Comparison of ENCODE assay signal across 19 mouse cellular contexts in the genomic region with DNA sequence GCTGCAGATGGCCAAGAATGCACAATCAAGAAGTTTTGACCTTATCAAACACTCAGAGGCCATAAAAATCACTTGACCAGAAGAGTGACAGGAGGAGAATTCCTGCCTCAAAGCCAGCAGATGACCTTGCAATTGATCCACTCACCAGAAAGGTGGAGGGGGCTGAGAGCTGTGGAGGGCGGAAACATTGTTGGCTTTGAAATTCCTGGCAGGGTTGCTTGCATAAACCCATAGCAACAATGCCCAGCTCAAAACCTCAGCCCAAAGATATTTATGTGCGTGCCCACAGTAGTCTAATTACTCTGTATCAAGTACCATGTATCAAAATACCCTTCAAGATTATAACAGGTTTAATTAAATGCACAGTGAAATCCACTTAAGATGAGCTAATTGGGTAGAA.
DNase-seq lines count a peak whose midpoint lies in the region; ATAC-seq lines count a peak whose summit lies in the region.
"Had no signal": no experiment of that assay in that cellular context is flagged by ENCODE, and none has a peak within 500 bp of the region (broad histone marks: within the 10 kb centered on the region; RNA-seq: fewer than 3 reads in every experiment).

No protein-coding gene starts in this region.

- no peaks in the 10 kb centered on the region for H3K27me3 ChIP-seq in kidney, embryonic 15.5 days
- H3K27me3 ChIP-seq in kidney, embryonic 16.5 days (ENCODE audit: insufficient read depth, low read length) = no peaks in the 10 kb centered on the region
- H3K27me3 ChIP-seq: forebrain, embryonic 15.5 days; hindbrain, embryonic 12.5 days; hindbrain, embryonic 15.5 days had no signal

- H3K27ac ChIP-seq in kidney, embryonic 15.5 days = no peak overlapping the region
- no peak overlapping the region for H3K27ac ChIP-seq in kidney, embryonic 16.5 days (ENCODE audit: low read length)
- H3K27ac ChIP-seq: forebrain, embryonic 10.5 days; forebrain, embryonic 15.5 days; heart, adult 2 months; hindbrain, embryonic 12.5 days; hindbrain, embryonic 15.5 days had no signal

- peak; percentile 9 for DNase-seq in lung, postnatal 25 days (ENCODE audit: low spot score)
- no peak for DNase-seq in lung, postnatal 10 days
- DNase-seq in ZHBTc4 (ENCODE audit: low read depth, low spot score) = peak; percentile 21
- no peak for DNase-seq in right cerebral cortex, adult 18-20 months
- DNase-seq: adrenal gland, postnatal 36 days; cerebellum, adult 11 months; cerebellum, adult 8-10 months; cerebellum, postnatal 10 days; cerebellum, postnatal 36 days; gastrocnemius, postnatal 25 days; heart, adult 2 months had no signal

- WGBS in kidney, embryonic 15.5 days = 56% methylated on average over 2 of the region's 2 CpGs
- 53% methylated on average over 2 of the region's 2 CpGs for WGBS in kidney, embryonic 16.5 days

- H3K4me3 ChIP-seq in kidney, embryonic 15.5 days (replicated peaks) = no peak overlapping the region
- H3K4me3 ChIP-seq in kidney, embryonic 16.5 days (ENCODE audit: low read length) = no peak overlapping the region
- H3K4me3 ChIP-seq: forebrain, embryonic 10.5 days; forebrain, embryonic 15.5 days; heart, adult 2 months; hindbrain, embryonic 12.5 days; hindbrain, embryonic 15.5 days had no signal

- 0 out of 2 replicates have a peak, but pooled peaks have one; percentile 56 for ATAC-seq in kidney, embryonic 15.5 days (replicated peaks; ENCODE audit: low FRiP score)
- no peak for ATAC-seq in kidney, embryonic 16.5 days (ENCODE audit: low FRiP score, low TSS enrichment)
- ATAC-seq: CD4-positive, CD25-positive, alpha-beta regulatory T cell, adult 4 months; forebrain, embryonic 15.5 days had no signal

- H3K4me1 ChIP-seq in kidney, embryonic 15.5 days = no peaks in the 10 kb centered on the region
- 0 out of 2 replicates have a peak, but pooled peaks cover 3% of the 10 kb centered on the region for H3K4me1 ChIP-seq in kidney, embryonic 16.5 days (ENCODE audit: insufficient read depth, low read length)
- H3K4me1 ChIP-seq: forebrain, embryonic 15.5 days; hindbrain, embryonic 12.5 days; hindbrain, embryonic 15.5 days had no signal

- H3K9ac ChIP-seq in kidney, embryonic 15.5 days = no peak overlapping the region
- no peak overlapping the region for H3K9ac ChIP-seq in kidney, embryonic 16.5 days (replicated peaks; ENCODE audit: low read length)
- H3K9ac ChIP-seq: forebrain, embryonic 15.5 days; hindbrain, embryonic 12.5 days; hindbrain, embryonic 15.5 days had no signal

- no peaks in the 10 kb centered on the region for H3K36me3 ChIP-seq in kidney, embryonic 15.5 days
- H3K36me3 ChIP-seq in kidney, embryonic 16.5 days (ENCODE audit: insufficient read depth, low read length) = no peaks in the 10 kb centered on the region
- H3K36me3 ChIP-seq: forebrain, embryonic 10.5 days; forebrain, embryonic 15.5 days; hindbrain, embryonic 12.5 days; hindbrain, embryonic 15.5 days had no signal

- H3K9me3 ChIP-seq in kidney, embryonic 15.5 days (replicated peaks) = no peaks in the 10 kb centered on the region
- no peaks in the 10 kb centered on the region for H3K9me3 ChIP-seq in kidney, embryonic 16.5 days (ENCODE audit: low read length)
- H3K9me3 ChIP-seq: forebrain, embryonic 10.5 days; forebrain, embryonic 15.5 days; hindbrain, embryonic 12.5 days; hindbrain, embryonic 15.5 days had no signal

- no peak overlapping the region for H3K4me2 ChIP-seq in kidney, embryonic 15.5 days
- no peak overlapping the region for H3K4me2 ChIP-seq in kidney, embryonic 16.5 days (replicated peaks; ENCODE audit: low read depth, low read length)
- H3K4me2 ChIP-seq: forebrain, embryonic 15.5 days; heart, embryonic 11.5 days; hindbrain, embryonic 12.5 days; hindbrain, embryonic 15.5 days had no signal

Comparison
In these comparisons a context has a peak if more than half of its experiments do, and no peak if none do; other contexts are left out.
1. DNase-seq: peak in lung, postnatal 25 days (single experiment) and ZHBTc4 (single experiment); none in lung, postnatal 10 days (single experiment) and right cerebral cortex, adult 18-20 months (single experiment).